Mouse (Mus musculus) hindlimb bud, embryonic 11.5 days (tissue): ENCODE measurements at regions not wholly inside any gene's neighbourhood (a gene's known extent, or its start where the extent isn't known, plus 50 kb on each side); places are given as distances from the start of the nearest gene placed in this dataset.
A peak's percentile ranks its signal among the peaks of the same experiment; 100 is the strongest.
"Not testable (repeated sequence)": the region's sequence is repeated elsewhere in the genome, so short reads cannot be mapped to it uniquely, and the experiment has no call there.

Experiments
- DNase-seq: peaks from one replicate; pipeline ENCODE4 v3.0.0-alpha.2; 2012; ENCODE audit warnings: low read depth, low spot score; ENCODE audit errors: extremely low spot score

- no peak for DNase-seq
Measured at GRCm38 (mm10) chr2:53276435-53276834, 84.9 kb downstream of the Arl6ip6 start.

GRCm38 (mm10) chr2:53301712-53302423 is 110.3 kb downstream of the Arl6ip6 start:
- DNase-seq, result no peak

- peak; percentile 1 for DNase-seq
Measured at GRCm38 (mm10) chr2:53330680-53331079, 139.2 kb downstream of the Arl6ip6 start.

GRCm38 (mm10) chr2:53359026-53359425 is 167.5 kb downstream of the Arl6ip6 start:
- DNase-seq, result no peak

- no peak for DNase-seq
Measured at GRCm38 (mm10) chr2:53382348-53382747, 190.8 kb downstream of the Arl6ip6 start.

- no peak for DNase-seq
Measured at GRCm38 (mm10) chr2:53384545-53385176, 193.1 kb downstream of the Arl6ip6 start.

GRCm38 (mm10) chr2:53388652-53389051 is 197.1 kb downstream of the Arl6ip6 start:
- no peak for DNase-seq

- DNase-seq, result no peak
Measured at GRCm38 (mm10) chr2:53414471-53414870, 222.9 kb downstream of the Arl6ip6 start.

GRCm38 (mm10) chr2:53437046-53437815 is 245.7 kb downstream of the Arl6ip6 start:
- no peak for DNase-seq

GRCm38 (mm10) chr2:53440301-53440700 is 248.8 kb downstream of the Arl6ip6 start:
- peak; percentile 54 for DNase-seq

- DNase-seq, result no peak
Measured at GRCm38 (mm10) chr2:53460265-53460664, 268.7 kb downstream of the Arl6ip6 start.

GRCm38 (mm10) chr2:53474455-53474854 is 282.9 kb downstream of the Arl6ip6 start:
- DNase-seq, result no peak

- DNase-seq, result not testable (repeated sequence)
Measured at GRCm38 (mm10) chr2:53479051-53479450, 287.5 kb downstream of the Arl6ip6 start.

GRCm38 (mm10) chr2:53488301-53488700 is 296.8 kb downstream of the Arl6ip6 start:
- no peak for DNase-seq

GRCm38 (mm10) chr2:53490805-53491585 is 299.5 kb downstream of the Arl6ip6 start:
- no peak for DNase-seq

GRCm38 (mm10) chr2:53492788-53493187 is 301.3 kb downstream of the Arl6ip6 start:
- no peak for DNase-seq

- DNase-seq, result no peak
Measured at GRCm38 (mm10) chr2:53501657-53502274, 310.2 kb downstream of the Arl6ip6 start.

GRCm38 (mm10) chr2:53502275-53502667 is 310.7 kb downstream of the Arl6ip6 start:
- DNase-seq, result no peak

- DNase-seq, result no peak
Measured at GRCm38 (mm10) chr2:53542097-53542496, 350.6 kb downstream of the Arl6ip6 start.

GRCm38 (mm10) chr2:53574007-53574406 is 382.5 kb downstream of the Arl6ip6 start:
- DNase-seq, result no peak

GRCm38 (mm10) chr2:53605829-53606228 is 414.3 kb downstream of the Arl6ip6 start:
- no peak for DNase-seq
